Mouse (Mus musculus): ENCODE measurements at regions not wholly inside any gene's neighbourhood (a gene's known extent, or its start where the extent isn't known, plus 50 kb on each side); places are given as distances from the start of the nearest gene placed in this dataset.

DNA sequence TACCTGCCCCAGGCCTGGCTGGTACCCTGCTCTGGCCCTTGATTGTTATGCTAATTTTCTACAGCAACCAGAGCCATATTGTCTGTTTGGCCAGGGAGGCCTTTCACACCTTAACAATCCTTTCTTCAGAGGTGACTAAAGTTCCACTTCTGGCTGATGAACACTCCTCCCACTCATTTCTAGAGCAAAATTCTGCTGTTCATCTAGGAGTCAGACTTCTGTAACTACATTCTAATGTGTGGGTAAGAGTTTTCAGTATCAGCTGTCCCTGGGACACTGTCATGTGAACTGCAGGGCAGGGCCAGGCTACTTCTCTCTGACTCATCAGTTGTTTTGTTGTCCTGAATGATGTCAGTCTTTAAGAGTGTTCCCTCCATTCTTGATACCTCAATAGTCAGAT, 112.2 kb upstream of the Kif2a start:
- Histone ChIP-seq H3K27me3 (ENCODE audit: control insufficient read depth, insufficient read depth, low read length) (no peaks in the 10 kb centered on the region), H3K4me3 (replicated peaks; ENCODE audit: insufficient read depth, low read depth, low read length) (no peak overlapping the region), H3K27ac (ENCODE audit: insufficient read depth, low read length) (no peak overlapping the region), H3K4me1 (ENCODE audit: control insufficient read depth, insufficient read depth, low read length) (no peaks in the 10 kb centered on the region)
- TF ChIP-seq CTCF (IDR thresholded peaks at IDR 0.05; ENCODE audit: borderline replicate concordance, insufficient read depth, low read depth, low read length) (no peak), POLR2A (IDR thresholded peaks at IDR 0.05; ENCODE audit: borderline replicate concordance, insufficient read depth, low read length) (no peak)
- DNase-seq = no peak

DNA sequence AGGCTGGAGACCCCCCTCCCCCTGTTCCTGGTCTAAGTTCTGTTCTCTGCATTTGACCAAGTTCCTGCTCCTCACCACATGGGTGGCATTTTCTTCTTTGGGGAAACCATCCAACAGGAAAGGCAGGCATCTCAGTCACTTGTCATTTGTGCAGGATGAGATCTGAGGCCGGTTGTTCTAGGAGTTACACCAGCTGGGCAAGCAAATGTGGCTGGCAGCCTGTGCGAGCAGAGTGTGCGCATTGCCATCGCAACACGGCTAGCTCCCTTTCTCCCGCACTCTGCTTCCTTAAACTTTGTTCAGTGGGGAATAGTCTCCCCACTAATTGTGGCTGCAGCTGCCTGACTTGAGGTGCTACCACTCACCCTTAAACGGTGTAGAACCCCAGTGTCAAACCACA, 104.7 kb upstream of the Kif2a start:
- Histone ChIP-seq H3K4me1 (ENCODE audit: control insufficient read depth, insufficient read depth, low read length) (no peaks in the 10 kb centered on the region), H3K27ac (ENCODE audit: insufficient read depth, low read length) (no peak overlapping the region), H3K27me3 (ENCODE audit: control insufficient read depth, insufficient read depth, low read length) (no peaks in the 10 kb centered on the region), H3K4me3 (replicated peaks; ENCODE audit: insufficient read depth, low read depth, low read length) (no peak overlapping the region)
- no peak for DNase-seq
- no peak for TF ChIP-seq POLR2A (IDR thresholded peaks at IDR 0.05; ENCODE audit: borderline replicate concordance, insufficient read depth, low read length)
- TF ChIP-seq CTCF (IDR thresholded peaks at IDR 0.05; ENCODE audit: borderline replicate concordance, insufficient read depth, low read depth, low read length) = no peak
- WGBS = 81% methylated on average over 7 of the region's 7 CpGs

DNA sequence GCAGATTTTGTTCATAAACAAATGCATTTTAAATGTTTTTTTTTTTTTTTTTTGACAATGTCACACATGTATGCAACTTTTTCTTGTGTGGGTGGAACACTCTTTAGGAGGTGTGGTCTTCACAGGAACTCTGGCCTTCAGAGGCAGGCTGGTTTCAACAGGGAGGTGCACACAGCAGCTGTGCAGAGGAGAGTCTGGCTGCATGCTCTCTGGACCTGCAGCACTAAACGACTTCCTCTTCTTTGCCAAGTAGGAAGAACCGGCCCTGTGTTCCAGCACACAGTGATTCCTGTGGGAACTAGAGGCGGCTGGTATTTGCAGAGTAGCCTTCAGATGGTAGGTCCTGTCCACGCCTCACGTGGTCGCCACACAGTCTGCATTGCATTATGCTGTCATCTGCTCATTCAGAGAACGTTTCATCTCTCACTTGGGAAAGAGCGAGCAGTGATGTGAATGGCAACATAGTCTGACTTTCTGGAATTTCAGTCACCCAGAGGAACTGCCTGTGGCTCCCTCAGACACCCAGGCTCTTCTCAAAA, 102.3 kb upstream of the Kif2a start:
- H3K4me3 ChIP-seq (replicated peaks; ENCODE audit: insufficient read depth, low read depth, low read length) = no peak overlapping the region
- no peak for TF ChIP-seq CTCF (IDR thresholded peaks at IDR 0.05; ENCODE audit: borderline replicate concordance, insufficient read depth, low read depth, low read length)
- no peak for TF ChIP-seq POLR2A (IDR thresholded peaks at IDR 0.05; ENCODE audit: borderline replicate concordance, insufficient read depth, low read length)
- H3K27ac ChIP-seq (ENCODE audit: insufficient read depth, low read length) = no peak overlapping the region
- no peaks in the 10 kb centered on the region for H3K4me1 ChIP-seq (ENCODE audit: control insufficient read depth, insufficient read depth, low read length)
- no peaks in the 10 kb centered on the region for H3K27me3 ChIP-seq (ENCODE audit: control insufficient read depth, insufficient read depth, low read length)
- DNase-seq = no peak
- 38% methylated on average over 8 of the region's 8 CpGs for WGBS

DNA sequence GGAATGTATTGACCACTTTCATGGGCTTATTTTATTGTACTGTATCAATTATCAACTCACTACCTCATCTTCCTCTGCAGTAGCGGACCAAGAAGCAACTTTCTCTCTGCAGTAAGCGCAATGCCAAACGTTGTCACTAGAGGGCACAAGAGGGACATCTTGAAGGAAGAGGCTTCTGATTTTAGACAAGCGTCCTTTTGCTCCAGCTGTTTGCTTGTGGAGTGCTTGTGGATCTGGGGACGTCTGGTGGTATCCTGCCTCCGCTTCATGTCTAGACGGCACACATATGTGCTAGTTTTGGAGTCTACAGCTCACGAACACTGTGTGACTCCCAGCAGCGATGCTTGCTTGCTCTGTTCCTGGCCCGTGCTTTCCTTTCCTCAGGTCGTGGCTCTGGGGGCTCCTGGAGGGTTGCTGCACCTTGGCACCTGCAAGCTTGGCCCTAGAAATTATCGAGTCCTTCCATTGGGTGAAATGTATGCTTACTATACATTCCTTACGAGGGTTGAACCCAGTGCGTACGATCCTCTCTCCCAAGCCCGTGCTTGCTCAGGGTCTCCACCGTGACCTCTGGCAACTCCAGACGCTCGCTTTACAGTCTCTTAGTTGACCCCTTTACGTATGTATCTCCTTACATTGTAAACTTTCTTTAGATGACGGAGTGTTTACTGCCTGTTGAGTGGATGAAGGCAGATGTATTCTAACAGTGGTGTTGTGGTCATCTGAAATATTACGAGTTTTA, 92.2 kb upstream of the Kif2a start:
- no peaks in the 10 kb centered on the region for H3K4me1 ChIP-seq (ENCODE audit: control insufficient read depth, insufficient read depth, low read length)
- peak; percentile 61 to 83 for DNase-seq
- H3K4me3 ChIP-seq (replicated peaks; ENCODE audit: insufficient read depth, low read depth, low read length) = no peak overlapping the region
- no peaks in the 10 kb centered on the region for H3K27me3 ChIP-seq (ENCODE audit: control insufficient read depth, insufficient read depth, low read length)
- 59% methylated on average over 22 of the region's 22 CpGs for WGBS
- no peak overlapping the region for H3K27ac ChIP-seq (ENCODE audit: insufficient read depth, low read length)
- TF ChIP-seq POLR2A (IDR thresholded peaks at IDR 0.05; ENCODE audit: borderline replicate concordance, insufficient read depth, low read length) (no peak), CTCF (IDR thresholded peaks at IDR 0.05; ENCODE audit: borderline replicate concordance, insufficient read depth, low read depth, low read length) (peak; percentile 80)

DNA sequence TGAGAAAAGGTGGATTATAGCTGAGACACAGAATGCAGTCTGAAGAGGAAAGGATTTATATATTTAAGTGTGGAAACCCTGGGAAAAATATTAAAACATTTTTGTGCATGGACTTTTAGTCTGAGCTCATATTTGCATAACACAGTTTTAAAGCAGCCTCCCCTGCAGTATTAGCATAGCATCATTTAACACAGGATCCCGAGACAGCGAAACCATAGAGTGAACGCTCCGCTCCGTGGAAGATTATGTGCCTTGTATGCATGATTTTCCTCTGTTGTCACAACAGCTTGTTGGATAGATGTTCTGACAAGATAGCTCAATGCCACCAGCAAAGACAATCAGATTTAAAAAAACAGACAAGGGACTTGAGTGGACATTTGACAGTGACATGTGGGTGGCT, 86.1 kb upstream of the Kif2a start:
- no peak overlapping the region for H3K27ac ChIP-seq (ENCODE audit: insufficient read depth, low read length)
- WGBS = 67% methylated on average over 5 of the region's 5 CpGs
- no peaks in the 10 kb centered on the region for H3K27me3 ChIP-seq (ENCODE audit: control insufficient read depth, insufficient read depth, low read length)
- H3K4me1 ChIP-seq (ENCODE audit: control insufficient read depth, insufficient read depth, low read length) = no peaks in the 10 kb centered on the region
- no peak overlapping the region for H3K4me3 ChIP-seq (replicated peaks; ENCODE audit: insufficient read depth, low read depth, low read length)
- DNase-seq = no peak
- no peak for TF ChIP-seq POLR2A (IDR thresholded peaks at IDR 0.05; ENCODE audit: borderline replicate concordance, insufficient read depth, low read length)
- TF ChIP-seq CTCF (IDR thresholded peaks at IDR 0.05; ENCODE audit: borderline replicate concordance, insufficient read depth, low read depth, low read length) = no peak

DNA sequence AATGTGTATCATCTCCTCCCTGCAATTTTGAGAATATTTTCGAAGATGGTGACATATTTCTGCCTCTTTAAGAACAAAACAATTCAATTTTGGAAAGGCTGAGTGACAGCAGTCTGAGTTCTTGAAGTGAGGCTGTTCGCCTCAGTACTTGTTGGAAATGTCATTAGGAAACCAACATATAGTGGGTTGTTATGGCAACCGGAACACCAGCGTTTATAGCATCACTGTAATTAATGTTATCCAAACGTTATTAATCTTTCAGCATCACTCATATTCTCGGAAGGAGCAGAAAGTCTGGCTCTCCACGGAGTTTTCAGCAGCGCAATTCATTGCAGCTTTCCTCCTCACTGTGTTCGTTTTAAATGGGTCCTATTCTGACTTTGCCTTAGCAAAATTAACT, 85.6 kb upstream of the Kif2a start:
- no peak for TF ChIP-seq POLR2A (IDR thresholded peaks at IDR 0.05; ENCODE audit: borderline replicate concordance, insufficient read depth, low read length)
- TF ChIP-seq CTCF (IDR thresholded peaks at IDR 0.05; ENCODE audit: borderline replicate concordance, insufficient read depth, low read depth, low read length) = no peak
- Histone ChIP-seq H3K4me1 (ENCODE audit: control insufficient read depth, insufficient read depth, low read length) (no peaks in the 10 kb centered on the region), H3K27ac (ENCODE audit: insufficient read depth, low read length) (no peak overlapping the region), H3K4me3 (replicated peaks; ENCODE audit: insufficient read depth, low read depth, low read length) (no peak overlapping the region), H3K27me3 (ENCODE audit: control insufficient read depth, insufficient read depth, low read length) (no peaks in the 10 kb centered on the region)
- WGBS = 67% methylated on average over 9 of the region's 9 CpGs
- DNase-seq = no peak

DNA sequence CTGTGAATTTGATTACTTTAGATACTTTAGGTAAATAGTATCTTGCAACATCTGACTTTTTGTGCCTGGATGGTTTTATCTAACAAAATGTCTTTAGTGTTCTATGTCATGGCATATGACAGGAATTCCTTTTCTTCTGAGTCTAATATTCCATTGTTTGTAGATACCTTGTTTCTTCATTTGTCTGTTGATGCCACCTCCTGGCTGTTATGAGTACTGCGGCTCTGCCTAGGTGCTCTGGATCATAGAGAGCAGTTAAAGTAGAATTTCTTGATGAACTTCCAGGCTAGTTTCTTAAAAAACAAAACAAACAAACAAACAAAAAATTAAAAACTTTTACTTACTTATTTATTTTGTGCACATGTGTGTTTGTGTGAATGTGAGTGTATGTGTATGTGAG, 83.6 kb upstream of the Kif2a start:
- TF ChIP-seq CTCF (IDR thresholded peaks at IDR 0.05; ENCODE audit: borderline replicate concordance, insufficient read depth, low read depth, low read length) = peak; percentile 5; the same call in 1 of the 2 replicates
- no peak for TF ChIP-seq POLR2A (IDR thresholded peaks at IDR 0.05; ENCODE audit: borderline replicate concordance, insufficient read depth, low read length)
- H3K27me3 ChIP-seq (ENCODE audit: control insufficient read depth, insufficient read depth, low read length) = no peaks in the 10 kb centered on the region
- DNase-seq = peak in 1 of 2 experiments; percentile 26
- WGBS = 77% methylated on average over 1 of the region's 1 CpGs
- H3K4me1 ChIP-seq (ENCODE audit: control insufficient read depth, insufficient read depth, low read length) = no peaks in the 10 kb centered on the region
- no peak overlapping the region for H3K27ac ChIP-seq (ENCODE audit: insufficient read depth, low read length)
- no peak overlapping the region for H3K4me3 ChIP-seq (replicated peaks; ENCODE audit: insufficient read depth, low read depth, low read length)

DNA sequence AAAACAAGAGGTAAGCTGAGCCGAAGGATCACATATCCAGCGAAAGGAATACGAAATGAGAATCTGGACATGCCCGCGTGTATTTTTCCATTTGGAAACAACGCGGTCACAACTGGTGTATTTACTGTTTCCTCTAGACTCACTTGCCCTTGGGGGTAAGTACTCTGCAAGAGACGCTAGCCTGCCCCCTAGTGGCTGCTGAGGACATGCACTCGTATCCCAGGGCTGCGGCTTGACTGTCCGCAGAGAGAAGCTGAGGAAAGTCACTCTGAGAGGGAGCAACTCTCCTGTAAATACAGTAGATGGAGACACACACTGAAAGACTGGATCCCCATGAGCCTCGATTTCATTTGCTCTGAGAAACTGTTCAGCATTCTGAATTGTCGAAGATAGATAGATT, 79.7 kb upstream of the Kif2a start:
- peak; percentile 52 to 55 for DNase-seq
- Histone ChIP-seq H3K4me3 (replicated peaks; ENCODE audit: insufficient read depth, low read depth, low read length) (no peak overlapping the region), H3K4me1 (ENCODE audit: control insufficient read depth, insufficient read depth, low read length) (no peaks in the 10 kb centered on the region), H3K27me3 (ENCODE audit: control insufficient read depth, insufficient read depth, low read length) (no peaks in the 10 kb centered on the region), H3K27ac (ENCODE audit: insufficient read depth, low read length) (no peak overlapping the region)
- no peak for TF ChIP-seq POLR2A (IDR thresholded peaks at IDR 0.05; ENCODE audit: borderline replicate concordance, insufficient read depth, low read length)
- TF ChIP-seq CTCF (IDR thresholded peaks at IDR 0.05; ENCODE audit: borderline replicate concordance, insufficient read depth, low read depth, low read length) = peak; percentile 64
- 22% methylated on average over 13 of the region's 13 CpGs for WGBS

All from cerebellum, adult 2 months (tissue).